Mouse (Mus musculus) small intestine, adult 2 months (tissue): Measurements from ENCODE around the gene Cbr1.

Experiments used
- CTCF ChIP-seq: fragments of 200-500 bp; IDR thresholded peaks from 2 replicates; pipeline ENCODE4 v1.5.1; 2012; ENCODE audit warnings: low read depth, mild to moderate bottlenecking, control low read depth, inconsistent platforms, low read length, moderate library complexity, mixed read lengths; ENCODE audit not compliant: insufficient replicate concordance, insufficient read length; ENCODE audit errors: extremely low read depth
- POLR2A ChIP-seq: fragments of 200-500 bp; IDR thresholded peaks from 2 replicates; pipeline ENCODE4 v1.6.1; 2012; ENCODE audit warnings: low read depth, mild to moderate bottlenecking, control low read depth, inconsistent platforms, low read length, moderate library complexity

- TF ChIP-seq CTCF (no peak), POLR2A (no peak)
Observed at GRCm38 (mm10) chr16:93591450-93592430, 13.9 kb upstream of the Cbr1 start.
